Mouse (Mus musculus): Measurements from ENCODE around the gene Prkar2b.

Prkar2b gene

DNA sequence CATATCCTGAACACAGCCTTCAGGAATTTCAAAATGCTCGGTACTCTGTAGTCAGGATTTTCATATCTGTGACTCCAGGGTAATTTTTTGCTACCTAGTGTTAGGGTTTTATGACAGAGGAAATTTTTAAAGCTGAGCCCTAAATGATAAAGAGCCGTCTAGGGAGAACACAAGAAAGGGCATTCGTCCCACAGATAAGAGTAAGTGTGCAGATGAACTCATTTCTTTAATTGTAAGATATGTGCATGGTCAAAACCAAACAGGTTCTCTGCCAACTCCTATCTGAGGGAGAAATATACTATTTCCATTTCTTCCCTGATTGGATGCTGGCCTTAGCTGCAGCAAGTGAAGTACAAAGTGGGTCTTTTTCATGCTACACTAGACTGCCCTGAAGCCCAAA lies 137.0 kb downstream of the Prkar2b start:
- no peak for DNase-seq (ENCODE audit: low spot score in 2 of 2)

DNA sequence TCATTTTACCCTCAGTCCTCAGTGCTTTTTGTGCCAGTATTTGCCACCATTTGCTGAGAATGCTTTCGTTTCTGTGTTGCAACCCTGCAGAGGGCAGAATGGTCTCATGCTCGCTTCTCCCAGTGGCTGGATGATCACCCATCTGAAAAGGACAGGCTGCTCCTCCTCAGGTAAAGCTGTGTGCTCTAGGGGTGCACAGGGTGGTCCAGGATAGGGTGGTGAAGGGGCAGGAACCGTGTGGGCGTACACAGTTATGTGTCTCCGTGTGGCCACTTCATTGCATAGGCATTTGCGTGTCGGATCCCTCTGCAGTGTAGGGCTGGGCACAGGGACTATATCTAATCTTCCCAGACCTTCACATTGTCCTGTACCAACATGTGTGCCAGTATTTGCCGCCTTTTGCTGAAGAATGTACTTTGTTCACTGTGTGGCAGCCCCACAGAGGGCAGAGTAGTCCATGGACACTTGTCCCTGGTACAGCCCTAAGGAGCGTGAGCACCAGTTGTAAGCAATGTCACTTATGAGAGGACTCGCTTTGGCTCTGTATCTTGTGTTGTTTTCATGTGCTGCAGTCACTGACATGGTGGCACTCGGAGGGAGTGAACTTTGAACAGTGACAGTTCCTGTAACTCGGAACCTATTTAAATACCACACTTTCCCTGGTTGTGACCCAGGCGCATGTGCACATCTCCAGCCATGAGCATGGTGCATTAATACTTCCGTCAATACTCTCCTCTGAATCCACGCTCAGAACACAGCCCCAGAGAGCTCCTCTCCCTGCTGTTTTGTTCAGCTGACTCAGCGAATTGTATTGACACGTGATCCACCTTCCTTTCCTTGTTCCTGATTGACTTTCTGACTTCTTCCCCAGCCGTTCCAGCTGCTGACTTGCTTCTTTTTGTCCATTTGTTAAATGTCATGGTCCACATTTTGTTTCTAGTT lies 140.4 kb downstream of the Prkar2b start:
- DNase-seq (ENCODE audit: low spot score in 2 of 2) = peak in 1 of 2 experiments; percentile 11

DNA sequence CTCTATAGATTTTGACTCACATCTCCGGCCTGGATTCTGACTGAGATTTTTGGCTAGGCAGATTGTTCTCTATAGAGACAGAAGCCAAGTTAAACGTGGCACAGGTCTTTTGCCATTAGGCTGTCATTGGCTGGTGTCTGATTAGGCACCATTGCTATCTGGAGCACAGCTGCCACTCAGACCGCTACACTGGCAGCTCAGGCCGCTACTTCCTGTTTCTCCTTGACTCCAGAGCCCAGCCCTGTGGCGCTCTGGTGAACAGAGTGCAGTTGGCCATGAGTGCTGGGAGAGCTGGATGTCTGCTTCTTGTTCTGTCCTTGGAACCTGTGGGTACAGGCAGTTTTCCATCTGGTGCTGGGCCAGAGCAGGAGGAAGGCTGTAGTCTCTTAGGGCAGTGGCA lies 143.9 kb downstream of the Prkar2b start:
- peak; percentile 81 to 83 for DNase-seq (ENCODE audit: low spot score in 2 of 2)

DNA sequence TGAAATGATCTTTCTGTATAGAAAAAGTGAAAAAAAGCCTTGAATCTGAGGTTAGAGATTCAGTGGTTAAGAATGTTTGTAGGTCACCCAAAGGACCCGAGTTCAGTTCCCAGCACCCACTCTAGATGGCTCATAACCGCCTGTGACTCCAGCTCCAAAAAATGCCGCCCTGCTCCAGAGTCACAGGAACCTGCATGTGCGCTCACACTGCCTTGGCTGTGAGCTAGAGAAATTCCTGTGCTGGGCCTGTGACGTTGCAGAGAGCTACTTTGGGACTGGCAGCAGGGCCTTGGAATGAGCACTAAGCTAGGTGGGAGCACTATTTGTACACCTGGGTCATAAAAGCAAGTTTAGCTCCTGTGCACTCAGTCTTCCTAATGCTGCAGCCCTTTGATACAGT lies 144.4 kb downstream of the Prkar2b start:
- peak in 1 of 2 experiments; percentile 19 for DNase-seq (ENCODE audit: low spot score in 2 of 2)

DNA sequence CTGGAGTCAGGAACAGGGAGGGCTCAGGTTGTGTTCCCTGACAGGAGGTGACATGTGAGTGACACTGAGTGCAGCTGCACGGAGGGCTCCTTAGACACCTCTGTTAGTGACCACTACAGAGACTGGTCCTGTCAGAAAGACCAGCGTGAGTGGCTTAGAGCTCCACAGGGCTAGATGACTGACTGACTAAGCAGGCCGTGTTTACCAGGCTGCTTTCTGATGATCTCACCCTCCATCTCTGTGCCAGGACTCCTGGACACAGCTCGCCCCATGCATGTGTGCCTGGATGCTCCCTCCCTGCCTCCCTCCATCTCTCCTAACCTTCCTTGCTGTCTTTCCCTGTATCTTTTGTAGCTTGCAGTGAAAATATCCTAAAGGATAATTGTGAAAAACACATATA lies 147.5 kb downstream of the Prkar2b start:
- DNase-seq (ENCODE audit: low spot score in 2 of 2) = peak; percentile 47 to 60

DNA sequence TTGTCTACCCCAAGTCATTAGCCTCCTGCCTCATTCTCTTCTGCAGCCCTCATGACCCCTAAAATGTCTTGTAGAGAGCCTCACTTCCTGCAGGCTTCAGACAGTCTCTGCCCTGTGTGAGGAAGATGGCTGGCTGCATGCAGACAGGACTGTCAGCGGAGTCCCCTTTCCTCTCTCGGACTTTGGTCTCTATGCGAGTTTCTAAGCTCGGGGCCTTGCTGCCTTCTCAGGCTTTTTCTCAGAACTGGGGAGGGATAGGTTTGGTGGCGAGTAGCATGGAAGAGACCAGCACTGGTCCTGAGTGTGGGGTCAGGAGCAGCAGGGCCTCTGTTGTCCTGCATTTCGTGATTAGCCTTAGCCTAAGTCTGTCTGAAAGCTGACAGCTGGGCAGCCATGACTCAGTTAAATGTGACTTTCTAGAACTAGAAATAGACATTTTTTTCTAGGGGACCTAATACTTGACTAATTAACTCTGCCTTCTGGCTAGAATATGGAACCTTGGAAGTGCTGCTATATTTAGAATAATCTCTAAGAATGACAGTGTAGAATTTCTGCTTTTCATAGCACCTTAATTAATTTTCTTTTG lies 148.0 kb downstream of the Prkar2b start:
- no peak for DNase-seq (ENCODE audit: low spot score in 2 of 2)

Data from heart, adult 9 months (tissue).